In genomic region chr2:69585191-69585885, GRCm38 (mm10) we compare ENCODE assay signal across 9 mouse cellular contexts. TPM values are rescaled to one million over a fixed set of nuclear protein-coding genes. Genes with fewer than 3 reads are reported as not detected.
DNase-seq lines count a peak whose midpoint lies in the region; ATAC-seq and TF ChIP-seq lines count a peak whose summit lies in the region.
"Had no signal": no experiment of that assay in that cellular context is flagged by ENCODE, and none has a peak within 500 bp of the region (broad histone marks: within the 10 kb centered on the region; RNA-seq: fewer than 3 reads in every experiment).

No protein-coding gene starts in this region.

- peak overlapping the region; percentile 99 for H3K4me2 ChIP-seq in heart, embryonic 11.5 days
- H3K4me2 ChIP-seq in intestine, embryonic 16.5 days (ENCODE audit: low read depth, low read length): peak overlapping the region; percentile 100
- H3K4me2 ChIP-seq in myocyte (ENCODE audit: low read depth): peak overlapping the region; percentile 82

- no peak for TF ChIP-seq POLR2A in embryonic fibroblast, embryonic 13.5 days (IDR thresholded peaks at IDR 0.05; ENCODE audit: low read depth, low read length)
- no peak for TF ChIP-seq POLR2A in myocyte (IDR thresholded peaks at IDR 0.05; ENCODE audit: insufficient read length, low read depth)

- peak; percentile 46 for ATAC-seq in heart, embryonic 11.5 days (replicated peaks; ENCODE audit: insufficient number of reproducible peaks, low FRiP score, low TSS enrichment)
- peak; percentile 66 for ATAC-seq in intestine, embryonic 16.5 days

- H3K36me3 ChIP-seq in heart, embryonic 11.5 days (ENCODE audit: control insufficient read depth, insufficient read depth, low read length): no peaks in the 10 kb centered on the region
- H3K36me3 ChIP-seq in ES-E14 (ENCODE audit: control insufficient read depth, insufficient read depth, low read length, poor library complexity, severe bottlenecking) (no peaks in the 10 kb centered on the region), myocyte (ENCODE audit: control insufficient read depth, insufficient read depth) (no peaks in the 10 kb centered on the region)
- H3K36me3 ChIP-seq in intestine, embryonic 16.5 days (ENCODE audit: control insufficient read depth, insufficient read depth, low read length): no peaks in the 10 kb centered on the region

- H3K27me3 ChIP-seq in heart, embryonic 11.5 days (ENCODE audit: control insufficient read depth, insufficient read depth, low read length): peaks cover 26% of the 10 kb centered on the region
- H3K27me3 ChIP-seq in intestine, embryonic 16.5 days (replicated peaks; ENCODE audit: control insufficient read depth, insufficient read depth, low read length): peaks cover 38% of the 10 kb centered on the region
- peaks cover 17% of the 10 kb centered on the region for H3K27me3 ChIP-seq in myocyte (ENCODE audit: control insufficient read depth, insufficient read depth, insufficient read length)

- no peak for TF ChIP-seq CTCF in embryonic fibroblast, embryonic 13.5 days (IDR thresholded peaks at IDR 0.05; ENCODE audit: borderline replicate concordance, insufficient read depth, low read length)

- intact Hi-C loops in heart, postnatal 25 days (cut with DNase I): no loop called here

- no peak overlapping the region for H3ac ChIP-seq in myocyte (ENCODE audit: control insufficient read depth, insufficient read length)

- no peak for DNase-seq in heart, postnatal 25 days (ENCODE audit: low spot score)
- peak; percentile 43 for DNase-seq in ES-E14 (ENCODE audit: low read depth, low spot score)
- no peak for DNase-seq in cerebellum, adult 18-20 months
- DNase-seq in thymus, postnatal 0 days (ENCODE audit: low spot score): no peak

- in situ Hi-C loops in ES-E14 (cut with MboI; ENCODE audit: low sequenced_read_pairs in 2 of 2, unreplicated experiment in 2 of 2): loop anchor here in 1 of 2 experiments (5.0 to 25.0 kb wide), 3 partner anchors 877 to 1952 kb away; partner anchors contain the start of genes Dlx1, Dlx2 and Sp5

- peak overlapping the region; percentile 68 for H3K4me3 ChIP-seq in heart, embryonic 11.5 days (ENCODE audit: low read depth, low read length)
- H3K4me3 ChIP-seq in ES-E14 (ENCODE audit: insufficient read depth in 1 of 2, low read depth in 1 of 2, low read length in 2 of 2, poor library complexity in 1 of 2, severe bottlenecking in 1 of 2) (peak overlapping the region; percentile 71 to 85), myocyte (peak overlapping the region; percentile 16)
- peak overlapping the region; percentile 60 for H3K4me3 ChIP-seq in embryonic fibroblast, embryonic 13.5 days (ENCODE audit: insufficient read depth, low read length)
- peak overlapping the region; percentile 69 for H3K4me3 ChIP-seq in intestine, embryonic 16.5 days (ENCODE audit: low read length)

- no peaks in the 10 kb centered on the region for H3K79me2 ChIP-seq in myocyte (ENCODE audit: control insufficient read depth, insufficient read depth)

- no peaks in the 10 kb centered on the region for H3K9me3 ChIP-seq in heart, embryonic 11.5 days (replicated peaks; ENCODE audit: control insufficient read depth, low read length)
- H3K9me3 ChIP-seq in ES-E14 (ENCODE audit: control insufficient read depth, insufficient read depth, low read depth, low read length): no peaks in the 10 kb centered on the region
- no peaks in the 10 kb centered on the region for H3K9me3 ChIP-seq in intestine, embryonic 16.5 days (ENCODE audit: control insufficient read depth, low read length)

- under 1% methylated on average over 59 of the region's 61 CpGs for WGBS in heart, embryonic 11.5 days (ENCODE audit: insufficient replicate concordance)
- WGBS in intestine, embryonic 16.5 days: under 1% methylated on average over 61 of the region's 61 CpGs

- no peak overlapping the region for H3K27ac ChIP-seq in heart, embryonic 11.5 days (ENCODE audit: low read depth, low read length)
- H3K27ac ChIP-seq in ES-E14 (ENCODE audit: insufficient read depth, low read depth, low read length, poor library complexity, severe bottlenecking): no peak overlapping the region
- H3K27ac ChIP-seq in embryonic fibroblast, embryonic 13.5 days (ENCODE audit: insufficient read depth, low read length): no peak overlapping the region
- H3K27ac ChIP-seq in intestine, embryonic 16.5 days (ENCODE audit: low read length): no peak overlapping the region
- H3K27ac ChIP-seq: macrophage had no signal

- 0 out of 2 replicates have a peak, but pooled peaks cover 5% of the 10 kb centered on the region for H3K4me1 ChIP-seq in heart, embryonic 11.5 days (ENCODE audit: control insufficient read depth, insufficient read depth, low read length)
- H3K4me1 ChIP-seq in ES-E14 (ENCODE audit: control insufficient read depth in 2 of 2, insufficient read depth in 2 of 2, low read length in 2 of 2, poor library complexity in 1 of 2): peaks cover 0 to 7% of the 10 kb centered on the region in 2 experiments; a peak in 1 of 4 replicates
- no peaks in the 10 kb centered on the region for H3K4me1 ChIP-seq in embryonic fibroblast, embryonic 13.5 days (ENCODE audit: control insufficient read depth, insufficient read depth, low read length)
- peaks cover 22% of the 10 kb centered on the region for H3K4me1 ChIP-seq in intestine, embryonic 16.5 days (ENCODE audit: control insufficient read depth, insufficient read depth, low read length)

- H3K9ac ChIP-seq in heart, embryonic 11.5 days (ENCODE audit: low read depth, low read length): peak overlapping the region; percentile 52; the same call in 1 of the 2 replicates
- H3K9ac ChIP-seq in ES-E14 (ENCODE audit: insufficient read depth, low read depth, low read length, poor library complexity, severe bottlenecking): peak overlapping the region; percentile 52
- peak overlapping the region; percentile 63 for H3K9ac ChIP-seq in intestine, embryonic 16.5 days (ENCODE audit: low read depth, low read length)

TF ChIP-seq in ES-E14, 5 proteins besides CTCF, POLR2A, EP300 and RAD21:
- TF ChIP-seq HCFC1 (IDR thresholded peaks at IDR 0.05; ENCODE audit: borderline replicate concordance, insufficient read depth, low read length): no peak
- no peak for TF ChIP-seq ZC3H11A (IDR thresholded peaks at IDR 0.05; ENCODE audit: borderline replicate concordance, low read depth, low read length)
- TF ChIP-seq CHD2 (IDR thresholded peaks at IDR 0.05; ENCODE audit: low read depth, low read length): no peak
- TF ChIP-seq MAFK (IDR thresholded peaks at IDR 0.05; ENCODE audit: insufficient read depth, low read depth, low read length): no peak
- no peak for TF ChIP-seq ZNF384 (IDR thresholded peaks at IDR 0.05; ENCODE audit: low read depth, low read length)

TF ChIP-seq in myocyte, 11 proteins besides CTCF, POLR2A, EP300 and RAD21:
- TF ChIP-seq MYOG (IDR thresholded peaks at IDR 0.05; ENCODE audit: control insufficient read depth in 1 of 3, insufficient read depth in 1 of 3, insufficient read length in 2 of 3, low read depth in 2 of 3) (no peak), E2F4 (IDR thresholded peaks at IDR 0.05; ENCODE audit: insufficient read depth) (no peak), MYOD1 (IDR thresholded peaks at IDR 0.05; ENCODE audit: control insufficient read depth in 1 of 3, insufficient read length in 2 of 3, low read depth in 2 of 3) (no peak), TCF12 (IDR thresholded peaks at IDR 0.05; ENCODE audit: insufficient read depth, poor library complexity, severe bottlenecking) (no peak), SRF (IDR thresholded peaks at IDR 0.05; ENCODE audit: control insufficient read depth, insufficient read length, low read depth) (no peak), REST (IDR thresholded peaks at IDR 0.05; ENCODE audit: insufficient read depth, insufficient read length) (no peak), TCF3 (IDR thresholded peaks at IDR 0.05; ENCODE audit: insufficient read length, low read depth) (no peak)

RNA-seq across cellular contexts. Expression of gene Lrp2, which starts 0.5 kb away (rescaled TPM):
- polyA plus RNA-seq in heart, embryonic 11.5 days (2014; fragmentation: Nextera tagmentation; extraction: Ambion mirVana): 0.65 and 1.0 TPM in 2 replicates
- 1 to 10 TPM; 1.1 to 1.4 TPM for total RNA-seq in heart, postnatal 25 days (2021)
- total RNA-seq in ES-E14 (2012; rRNA removed): 103 and 124 TPM in 2 replicates
- polyA plus RNA-seq in embryonic fibroblast, embryonic 13.5 days (2011; ENCODE audit: insufficient read length, low read depth, missing spikeins): 1.3 and 1.5 TPM in 2 replicates
- polyA plus RNA-seq in intestine, embryonic 16.5 days (2015; fragmentation: Nextera tagmentation; extraction: Ambion mirVana): 2.0 and 2.2 TPM in 2 replicates
- polyA plus RNA-seq in myocyte (2012; fragmentation: generic; extraction: Trizol): 0.07 TPM
- polyA plus RNA-seq in thymus, postnatal 0 days (2015; fragmentation: Nextera tagmentation; extraction: Ambion mirVana): 0.05 and 0.08 TPM in 2 replicates
- polyA plus RNA-seq: macrophage had no signal

Comparison
In these comparisons a context has a peak if more than half of its experiments do, and no peak if none do; other contexts are left out.
1. H3K4me3 ChIP-seq: peak in every context shown above with its lines; median percentile 78 in ES-E14; 69 in intestine, embryonic 16.5 days; 68 in heart, embryonic 11.5 days; 60 in embryonic fibroblast, embryonic 13.5 days; 16 in myocyte.